Mouse (Mus musculus): Measurements from ENCODE around the gene Ccdc113. TPM values are rescaled to one million over a fixed set of nuclear protein-coding genes. Genes with fewer than 3 reads are reported as not detected.

Gene Ccdc113
- 1.9 and 5.4 TPM in 2 replicates for polyA plus RNA-seq (2014; fragmentation: Nextera tagmentation; extraction: Ambion mirVana)

DNA sequence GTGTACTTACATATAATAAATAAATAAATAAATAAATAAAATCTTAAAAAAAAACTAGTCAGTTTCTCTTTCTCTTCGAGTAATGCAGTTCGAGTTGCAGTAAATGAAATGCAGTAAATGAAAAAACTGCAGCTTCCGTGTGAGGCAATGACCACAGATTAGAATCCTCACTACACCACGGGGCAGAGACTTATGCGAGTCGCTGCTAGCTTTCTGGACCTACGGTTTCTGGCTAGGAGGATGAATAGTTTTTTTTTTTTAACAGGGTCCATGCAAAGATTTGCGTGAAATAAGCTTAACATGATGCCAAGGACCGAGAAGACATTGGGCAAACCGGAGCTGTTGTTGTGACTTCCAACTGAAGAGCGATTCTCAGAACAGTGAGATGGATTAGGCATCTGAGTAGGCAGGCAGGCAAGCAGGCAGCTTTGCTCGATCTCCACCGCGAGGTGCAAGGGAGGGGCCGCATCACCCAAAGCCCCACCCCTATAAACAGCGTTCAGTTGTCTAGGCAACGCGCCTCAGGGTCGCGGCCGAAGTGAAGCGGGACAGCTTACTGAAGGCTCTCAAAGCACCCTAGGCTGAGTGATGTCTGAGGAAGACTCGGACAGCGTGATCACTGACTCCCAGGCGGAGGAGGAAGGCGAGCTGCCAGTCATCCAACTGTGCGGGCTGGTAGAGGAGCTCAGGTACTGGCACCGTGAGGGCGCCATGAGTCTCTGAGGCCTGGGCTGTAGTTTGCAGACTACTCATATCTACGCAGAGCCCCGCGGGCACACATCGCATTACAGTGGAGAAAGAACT, at the start of gene Ccdc113:
Ccdc113 (plus strand) TSS at position 502 of the 804 bp plus-strand sequence.
- Histone ChIP-seq H3K27ac (replicated peaks; ENCODE audit: low read depth, low read length) (no peak within 1 kb of the TSS), H3K4me2 (ENCODE audit: low read depth, low read length) (peak within 1 kb of the TSS; percentile 58), H3K9ac (ENCODE audit: low read depth, low read length) (peak within 1 kb of the TSS; percentile 62), H3K4me3 (ENCODE audit: low read depth, low read length) (peak within 1 kb of the TSS; percentile 46), H3K36me3 (ENCODE audit: control insufficient read depth, insufficient read depth, low read length) (no peaks in the 10 kb centered on the region), H3K4me1 (ENCODE audit: control insufficient read depth, insufficient read depth, low read length) (no peaks in the 10 kb centered on the region), H3K27me3 (replicated peaks; ENCODE audit: control insufficient read depth, insufficient read depth, low read length) (no peaks in the 10 kb centered on the region), H3K9me3 (ENCODE audit: control insufficient read depth, low read length) (no peaks in the 10 kb centered on the region)
- ATAC-seq (ENCODE audit: low read depth) (peak; percentile 92), DNase-seq (ENCODE audit: low spot score) (peak; percentile 77)
- WGBS: 6% methylated on average over 33 of the region's 33 CpGs

DNA sequence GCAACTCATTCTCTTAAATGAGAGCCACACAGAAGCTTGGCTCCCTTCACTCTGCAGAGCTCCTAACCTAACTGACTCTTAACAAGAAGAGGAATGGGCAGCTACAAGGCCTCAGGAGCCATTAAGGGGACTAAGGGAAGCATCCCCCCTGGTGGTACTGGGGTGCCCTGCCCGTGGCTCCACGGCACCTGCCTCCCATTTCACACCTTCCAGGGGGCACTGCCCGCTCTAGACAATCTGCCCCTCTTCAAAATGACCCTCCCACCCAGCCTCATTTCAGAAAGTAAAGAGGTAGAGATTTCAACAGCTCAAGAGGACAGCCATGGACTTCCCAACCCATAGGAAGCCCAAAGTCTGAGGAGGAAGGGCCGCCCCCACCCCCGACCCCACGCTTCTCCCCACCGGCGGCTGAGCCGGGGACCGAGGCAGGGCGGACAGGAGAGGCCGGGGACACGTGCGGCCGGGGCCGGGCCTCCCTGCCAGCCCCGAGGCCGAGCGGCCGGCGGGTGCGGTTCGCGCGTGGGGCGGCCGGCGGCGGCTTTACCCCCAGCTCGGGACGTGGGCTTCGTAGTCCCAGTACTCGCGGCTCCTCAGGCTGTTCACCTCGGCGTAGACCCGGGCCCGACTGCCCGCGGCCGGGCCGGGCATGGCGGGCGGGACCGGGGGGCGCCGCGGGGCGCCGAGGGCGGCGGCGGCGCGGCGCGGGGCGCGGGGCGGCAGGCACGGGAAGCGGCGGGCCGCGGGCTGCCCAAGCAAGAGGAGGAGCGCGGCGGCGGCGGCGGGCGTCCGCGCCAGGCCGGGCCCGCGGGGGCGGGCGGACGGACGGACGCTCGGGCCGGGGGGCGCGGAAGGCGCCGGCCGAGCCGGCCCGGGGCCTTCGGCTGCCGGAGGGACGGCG, 45.8 kb upstream of the Ccdc113 start:
- Histone ChIP-seq H3K27me3 (replicated peaks; ENCODE audit: control insufficient read depth, insufficient read depth, low read length) (no peaks in the 10 kb centered on the region), H3K4me2 (ENCODE audit: low read depth, low read length) (peak overlapping the region; percentile 76), H3K36me3 (ENCODE audit: control insufficient read depth, insufficient read depth, low read length) (peaks cover 35% of the 10 kb centered on the region), H3K9me3 (ENCODE audit: control insufficient read depth, low read length) (no peaks in the 10 kb centered on the region), H3K27ac (replicated peaks; ENCODE audit: low read depth, low read length) (no peak overlapping the region), H3K4me1 (ENCODE audit: control insufficient read depth, insufficient read depth, low read length) (peaks cover 8% of the 10 kb centered on the region), H3K9ac (ENCODE audit: low read depth, low read length) (peak overlapping the region; percentile 95), H3K4me3 (ENCODE audit: low read depth, low read length) (peak overlapping the region; percentile 87)
- DNase-seq (ENCODE audit: low spot score) (no peak), ATAC-seq (ENCODE audit: low read depth) (peak; percentile 43)
- 0% methylated on average over 8 of the region's 95 CpGs for WGBS

DNA sequence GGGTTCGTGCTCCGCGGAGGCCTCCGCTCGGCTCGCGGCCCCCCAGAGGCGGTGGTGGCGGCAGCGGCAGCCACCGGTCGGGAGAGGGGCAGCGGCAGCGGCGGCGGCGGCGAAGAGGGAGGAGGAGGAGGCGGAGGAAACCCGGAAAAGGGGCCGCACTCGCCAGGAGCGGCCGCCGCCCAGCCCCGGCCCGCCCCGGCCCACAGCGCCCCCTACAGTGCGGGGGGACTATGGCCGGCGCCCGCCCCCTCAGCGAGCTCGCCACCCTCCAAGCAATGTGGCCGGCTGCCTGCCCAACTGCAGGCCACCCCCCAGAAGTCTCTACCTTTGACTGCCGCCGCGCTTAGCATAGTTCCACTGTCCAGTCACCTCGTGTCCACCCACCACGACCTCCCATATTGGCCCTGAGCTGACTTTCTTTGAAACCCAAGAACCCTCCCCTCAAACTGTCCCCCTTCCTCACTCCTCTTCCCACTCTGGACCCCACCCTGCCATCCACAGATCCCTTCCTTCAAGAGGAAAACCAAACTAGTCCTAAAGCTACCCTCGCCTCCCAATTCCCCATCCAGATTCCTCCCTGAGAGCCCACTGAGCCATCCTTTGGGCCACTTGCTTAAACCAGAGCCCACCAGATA, 45.1 kb upstream of the Ccdc113 start:
- Histone ChIP-seq H3K9ac (ENCODE audit: low read depth, low read length) (peak overlapping the region; percentile 95), H3K4me3 (ENCODE audit: low read depth, low read length) (peak overlapping the region; percentile 87), H3K36me3 (ENCODE audit: control insufficient read depth, insufficient read depth, low read length) (peaks cover 27% of the 10 kb centered on the region), H3K4me2 (ENCODE audit: low read depth, low read length) (peak overlapping the region; percentile 72), H3K27ac (replicated peaks; ENCODE audit: low read depth, low read length) (no peak overlapping the region), H3K4me1 (ENCODE audit: control insufficient read depth, insufficient read depth, low read length) (peaks cover 8% of the 10 kb centered on the region), H3K9me3 (ENCODE audit: control insufficient read depth, low read length) (no peaks in the 10 kb centered on the region), H3K27me3 (replicated peaks; ENCODE audit: control insufficient read depth, insufficient read depth, low read length) (no peaks in the 10 kb centered on the region)
- 2% methylated on average over 5 of the region's 42 CpGs for WGBS
- ATAC-seq (ENCODE audit: low read depth) (peak; percentile 96), DNase-seq (ENCODE audit: low spot score) (peak; percentile 82)

DNA sequence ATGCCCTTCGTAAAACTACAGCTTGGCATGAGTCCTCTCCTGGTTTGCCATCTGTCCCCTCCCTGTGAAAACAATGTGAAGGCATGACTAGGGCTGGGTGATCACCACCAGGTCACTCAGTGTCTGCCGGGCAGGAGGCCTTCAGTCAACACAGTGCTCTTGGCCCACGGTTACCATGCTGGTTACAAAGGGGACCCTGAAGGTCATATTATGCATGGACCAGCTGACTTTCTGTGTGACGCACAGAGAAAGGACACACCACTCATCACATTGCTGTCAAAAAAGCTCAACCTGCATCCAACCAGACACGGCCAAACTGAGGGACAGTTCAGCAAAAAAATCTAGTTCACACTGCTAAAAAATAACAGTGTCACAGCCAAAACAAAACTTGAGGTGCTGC, 43.9 kb upstream of the Ccdc113 start, which contains the start of gene Csnk2a2:
Csnk2a2 (minus strand) TSS at position 34 of the 400 bp plus-strand sequence.
- H3K9ac ChIP-seq (ENCODE audit: low read depth, low read length): peak within 1 kb of the TSS; percentile 95
- no peak within 1 kb of the TSS for H3K27ac ChIP-seq (replicated peaks; ENCODE audit: low read depth, low read length)
- H3K36me3 ChIP-seq (ENCODE audit: control insufficient read depth, insufficient read depth, low read length): peaks cover 17% of the 10 kb centered on the region; the same call in 1 of the 2 replicates
- peaks cover 8% of the 10 kb centered on the region for H3K4me1 ChIP-seq (ENCODE audit: control insufficient read depth, insufficient read depth, low read length)
- no peaks in the 10 kb centered on the region for H3K9me3 ChIP-seq (ENCODE audit: control insufficient read depth, low read length)
- no peaks in the 10 kb centered on the region for H3K27me3 ChIP-seq (replicated peaks; ENCODE audit: control insufficient read depth, insufficient read depth, low read length)
- H3K4me2 ChIP-seq (ENCODE audit: low read depth, low read length): peak within 1 kb of the TSS; percentile 72
- 79% methylated on average over 5 of the region's 5 CpGs for WGBS
- peak within 1 kb of the TSS; percentile 87 for H3K4me3 ChIP-seq (ENCODE audit: low read depth, low read length)
- ATAC-seq (ENCODE audit: low read depth) (no peak), DNase-seq (ENCODE audit: low spot score) (no peak)

DNA sequence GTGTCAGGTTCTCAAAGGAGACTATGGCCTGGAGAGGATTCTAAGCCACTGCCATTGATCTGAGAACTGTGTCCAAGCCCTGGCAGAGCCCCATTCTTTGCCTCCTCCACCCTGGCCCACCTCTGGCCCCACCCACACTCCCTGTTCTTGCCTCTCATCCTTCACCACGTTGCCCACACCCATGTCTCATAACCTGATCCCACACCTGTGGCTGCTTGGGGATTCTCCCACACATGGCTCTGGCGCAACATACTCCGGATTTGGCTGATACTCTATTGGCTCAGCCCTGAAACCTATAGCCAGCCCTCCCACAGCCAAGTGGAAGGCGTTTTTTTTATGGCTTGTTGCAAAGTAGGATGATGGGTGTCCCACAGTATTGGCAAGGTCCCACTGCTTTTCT, 41.8 kb upstream of the Ccdc113 start:
- no peaks in the 10 kb centered on the region for H3K9me3 ChIP-seq (ENCODE audit: control insufficient read depth, low read length)
- no peak overlapping the region for H3K4me2 ChIP-seq (ENCODE audit: low read depth, low read length)
- no peak overlapping the region for H3K27ac ChIP-seq (replicated peaks; ENCODE audit: low read depth, low read length)
- no peaks in the 10 kb centered on the region for H3K27me3 ChIP-seq (replicated peaks; ENCODE audit: control insufficient read depth, insufficient read depth, low read length)
- H3K9ac ChIP-seq (ENCODE audit: low read depth, low read length): no peak overlapping the region
- WGBS: 68% methylated on average over 4 of the region's 4 CpGs
- H3K4me1 ChIP-seq (ENCODE audit: control insufficient read depth, insufficient read depth, low read length): peaks cover 8% of the 10 kb centered on the region
- no peak overlapping the region for H3K4me3 ChIP-seq (ENCODE audit: low read depth, low read length)
- H3K36me3 ChIP-seq (ENCODE audit: control insufficient read depth, insufficient read depth, low read length): no peaks in the 10 kb centered on the region
- DNase-seq (ENCODE audit: low spot score) (no peak), ATAC-seq (ENCODE audit: low read depth) (no peak)

DNA sequence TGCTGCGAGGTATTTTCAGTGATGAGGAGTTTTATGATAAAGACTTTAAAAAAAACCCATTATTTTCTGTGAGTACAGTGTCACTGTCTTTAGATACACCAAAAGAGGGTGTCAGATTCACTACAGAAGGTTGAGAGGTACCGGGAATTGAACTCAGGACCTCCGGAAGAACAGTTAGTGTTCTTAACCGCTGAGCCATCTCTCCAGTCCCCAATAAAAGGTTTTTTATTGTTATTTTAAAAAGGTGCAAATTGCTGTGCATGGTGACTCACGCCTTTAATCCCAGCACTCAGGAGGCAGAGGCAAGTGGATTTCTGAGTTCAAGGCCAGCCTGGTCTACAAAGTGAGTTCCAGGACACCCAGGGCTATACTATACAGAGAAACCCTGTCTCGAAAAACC, 38.4 kb upstream of the Ccdc113 start:
- Histone ChIP-seq H3K4me2 (ENCODE audit: low read depth, low read length) (no peak overlapping the region), H3K27ac (replicated peaks; ENCODE audit: low read depth, low read length) (no peak overlapping the region), H3K4me1 (ENCODE audit: control insufficient read depth, insufficient read depth, low read length) (no peaks in the 10 kb centered on the region), H3K36me3 (ENCODE audit: control insufficient read depth, insufficient read depth, low read length) (no peaks in the 10 kb centered on the region), H3K9ac (ENCODE audit: low read depth, low read length) (no peak overlapping the region), H3K27me3 (replicated peaks; ENCODE audit: control insufficient read depth, insufficient read depth, low read length) (no peaks in the 10 kb centered on the region), H3K9me3 (ENCODE audit: control insufficient read depth, low read length) (no peaks in the 10 kb centered on the region), H3K4me3 (ENCODE audit: low read depth, low read length) (no peak overlapping the region)
- 77% methylated on average over 6 of the region's 6 CpGs for WGBS
- no peak for ATAC-seq (ENCODE audit: low read depth)
- no peak for DNase-seq (ENCODE audit: low spot score)

DNA sequence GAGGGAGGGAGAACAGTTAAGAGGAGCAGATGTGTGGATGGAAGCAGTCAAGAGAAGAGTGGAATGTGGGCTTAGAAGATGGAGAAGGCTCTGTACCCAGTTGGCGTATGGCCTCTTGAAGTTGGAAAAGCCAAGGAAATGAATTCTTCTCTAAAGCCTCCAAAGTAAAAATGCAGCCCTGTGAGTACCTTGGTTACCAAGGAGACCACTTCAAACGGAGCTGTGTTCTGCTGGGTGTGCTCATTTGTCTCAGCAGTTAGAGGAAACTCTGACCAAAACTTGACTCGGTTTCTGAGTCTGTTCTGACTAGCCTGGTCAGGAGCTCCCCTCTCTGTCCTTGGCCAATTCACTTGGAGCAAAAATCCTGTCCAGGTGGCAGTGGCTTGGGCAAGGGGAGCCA, 37.5 kb upstream of the Ccdc113 start:
- Histone ChIP-seq H3K9ac (ENCODE audit: low read depth, low read length) (no peak overlapping the region), H3K4me2 (ENCODE audit: low read depth, low read length) (no peak overlapping the region), H3K27ac (replicated peaks; ENCODE audit: low read depth, low read length) (no peak overlapping the region), H3K4me3 (ENCODE audit: low read depth, low read length) (no peak overlapping the region), H3K27me3 (replicated peaks; ENCODE audit: control insufficient read depth, insufficient read depth, low read length) (no peaks in the 10 kb centered on the region), H3K9me3 (ENCODE audit: control insufficient read depth, low read length) (no peaks in the 10 kb centered on the region), H3K4me1 (ENCODE audit: control insufficient read depth, insufficient read depth, low read length) (no peaks in the 10 kb centered on the region), H3K36me3 (ENCODE audit: control insufficient read depth, insufficient read depth, low read length) (no peaks in the 10 kb centered on the region)
- DNase-seq (ENCODE audit: low spot score) (no peak), ATAC-seq (ENCODE audit: low read depth) (no peak)
- WGBS: 46% methylated on average over 3 of the region's 3 CpGs

DNA sequence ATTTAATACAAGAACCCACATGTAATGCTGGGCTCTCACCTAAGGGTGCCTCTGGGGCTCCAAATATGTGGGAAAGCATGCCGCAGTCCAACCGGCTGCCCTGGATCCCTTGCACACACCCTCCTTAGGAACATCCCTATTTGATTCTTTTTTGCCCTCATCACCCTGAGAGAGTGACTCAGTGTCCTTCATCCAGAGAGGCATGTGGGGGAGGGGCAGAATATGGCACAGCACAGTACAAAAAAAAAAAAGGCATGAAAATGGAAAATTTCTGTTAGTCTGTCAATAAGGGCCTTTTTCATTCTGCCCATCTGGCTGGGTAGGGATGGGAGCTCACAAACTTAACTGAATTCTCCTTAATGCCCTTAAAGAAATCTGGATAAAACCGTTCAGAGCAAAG, 36.1 kb upstream of the Ccdc113 start:
- 77% methylated on average over 3 of the region's 3 CpGs for WGBS
- Histone ChIP-seq H3K27me3 (replicated peaks; ENCODE audit: control insufficient read depth, insufficient read depth, low read length) (no peaks in the 10 kb centered on the region), H3K36me3 (ENCODE audit: control insufficient read depth, insufficient read depth, low read length) (no peaks in the 10 kb centered on the region), H3K4me3 (ENCODE audit: low read depth, low read length) (no peak overlapping the region), H3K27ac (replicated peaks; ENCODE audit: low read depth, low read length) (no peak overlapping the region), H3K9ac (ENCODE audit: low read depth, low read length) (no peak overlapping the region), H3K9me3 (ENCODE audit: control insufficient read depth, low read length) (no peaks in the 10 kb centered on the region), H3K4me1 (ENCODE audit: control insufficient read depth, insufficient read depth, low read length) (no peaks in the 10 kb centered on the region), H3K4me2 (ENCODE audit: low read depth, low read length) (no peak overlapping the region)
- no peak for ATAC-seq (ENCODE audit: low read depth)
- no peak for DNase-seq (ENCODE audit: low spot score)
